In the genomic region with DNA sequence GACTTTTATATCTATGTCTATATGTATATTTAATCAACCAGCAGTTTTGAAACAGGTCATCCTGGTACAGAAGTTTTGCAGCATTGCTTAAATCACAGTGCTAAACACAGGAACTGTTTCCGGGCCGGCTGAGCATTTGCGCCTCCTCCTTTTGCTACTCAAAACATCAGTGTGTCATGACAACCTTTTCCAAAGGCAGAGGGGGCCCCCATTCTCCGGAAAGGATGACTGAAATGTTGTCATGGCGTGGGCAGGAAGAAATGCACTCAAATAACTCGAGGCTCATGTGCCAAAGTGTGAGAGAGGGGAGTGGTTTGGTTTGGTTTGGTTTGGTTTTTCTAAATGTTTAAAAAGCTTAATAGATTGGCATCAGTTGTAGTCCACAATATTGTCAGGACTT, we compare ENCODE assay signal across 23 mouse cellular contexts. TPM values are rescaled to one million over a fixed set of nuclear protein-coding genes. Genes with fewer than 3 reads are reported as not detected.
"Had no signal": no experiment of that assay in that cellular context is flagged by ENCODE, and none has a peak within 500 bp of the region (broad histone marks: within the 10 kb centered on the region; RNA-seq: fewer than 3 reads in every experiment).

No protein-coding gene starts in this region.

- H3K4me1 ChIP-seq: heart, embryonic 10.5 days; heart, embryonic 12.5 days; hindbrain, embryonic 10.5 days; hindbrain, embryonic 12.5 days; intestine, embryonic 15.5 days; limb, embryonic 10.5 days; limb, embryonic 12.5 days; liver, embryonic 13.5 days; liver, embryonic 15.5 days had no signal

- H3K27ac ChIP-seq: gastrocnemius, adult 2 months; heart, embryonic 10.5 days; hindbrain, embryonic 10.5 days; hindbrain, embryonic 12.5 days; hindbrain, embryonic 14.5 days; intestine, embryonic 15.5 days; limb, embryonic 10.5 days; limb, embryonic 12.5 days; liver, embryonic 13.5 days; liver, embryonic 15.5 days had no signal

- H3K9ac ChIP-seq: heart, embryonic 12.5 days; hindbrain, embryonic 12.5 days; hindbrain, embryonic 14.5 days; intestine, embryonic 15.5 days; limb, embryonic 12.5 days; liver, embryonic 13.5 days; liver, embryonic 15.5 days had no signal

- H3K9me3 ChIP-seq: heart, embryonic 10.5 days; heart, embryonic 12.5 days; hindbrain, embryonic 10.5 days; hindbrain, embryonic 12.5 days; intestine, embryonic 15.5 days; limb, embryonic 10.5 days; limb, embryonic 12.5 days; liver, embryonic 13.5 days; liver, embryonic 15.5 days had no signal

- H3K4me3 ChIP-seq: gastrocnemius, adult 2 months; heart, embryonic 10.5 days; heart, embryonic 12.5 days; hindbrain, embryonic 10.5 days; hindbrain, embryonic 12.5 days; intestine, embryonic 15.5 days; limb, embryonic 10.5 days; limb, embryonic 12.5 days; liver, embryonic 13.5 days; liver, embryonic 15.5 days had no signal

- H3K27me3 ChIP-seq: heart, embryonic 12.5 days; hindbrain, embryonic 12.5 days; intestine, embryonic 15.5 days; limb, embryonic 12.5 days; liver, embryonic 13.5 days; liver, embryonic 15.5 days had no signal

- DNase-seq: gastrocnemius, adult 2 months; gastrocnemius, postnatal 10 days; gastrocnemius, postnatal 25 days; heart, adult 18-20 months; heart, postnatal 10 days; heart, postnatal 4 days; kidney, adult 18-20 months; kidney, adult 8-10 months; kidney, postnatal 10 days; kidney, postnatal 25 days; kidney, postnatal 4 days; liver; liver, embryonic 13.5 days had no signal

RNA-seq across cellular contexts. Expression of a gene that starts 26.2 kb away (rescaled TPM):
- total RNA-seq: granulocyte monocyte progenitor cell, adult 5-6 weeks; heart, adult 18-20 months had no signal
